ENCODE assay signal across 8 mouse cellular contexts in the genomic region with DNA sequence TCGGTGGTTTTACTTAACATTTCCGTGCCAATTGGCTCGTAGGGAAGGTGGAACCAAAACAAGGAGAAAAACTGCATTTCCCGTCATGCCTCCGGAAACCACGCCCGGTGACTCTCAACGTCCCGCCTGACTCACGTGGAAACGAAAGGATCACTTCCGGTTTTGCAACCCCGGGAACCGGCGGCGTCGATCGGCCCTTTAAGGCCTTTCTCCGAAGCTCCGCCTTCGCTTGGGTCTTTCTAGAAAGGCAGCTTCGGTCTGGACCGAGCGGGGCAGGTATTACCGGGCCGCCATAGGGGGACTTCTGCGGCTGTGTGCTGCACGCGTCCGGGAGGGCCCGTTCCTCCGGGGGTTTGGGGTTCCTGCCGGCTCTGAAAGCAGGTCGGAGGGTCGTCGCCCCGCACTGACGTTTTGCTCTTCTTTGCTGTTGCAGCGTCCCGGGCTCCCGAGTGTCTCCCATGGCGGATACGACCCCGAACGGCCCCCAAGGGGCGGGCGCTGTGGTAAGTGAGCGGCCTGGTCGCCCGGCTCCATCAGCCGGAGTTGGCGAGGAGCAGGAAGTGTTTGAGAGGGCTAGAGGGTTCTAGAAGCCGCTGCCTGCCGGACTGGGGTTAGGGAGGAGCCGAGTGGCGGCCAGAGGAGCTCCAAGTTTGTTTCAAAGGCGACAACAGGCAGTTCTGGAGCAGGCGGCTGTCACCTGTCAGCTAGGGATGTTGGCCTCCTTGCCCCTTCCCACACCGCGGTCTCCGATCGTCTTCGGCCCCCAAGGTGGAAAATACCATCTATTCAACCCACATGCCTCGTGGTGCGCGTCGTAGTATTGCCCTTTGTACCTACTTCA. TPM values are rescaled to one million over a fixed set of nuclear protein-coding genes. Genes with fewer than 3 reads are reported as not detected.
DNase-seq lines count a peak whose midpoint lies in the region; ATAC-seq and TF ChIP-seq lines count a peak whose summit lies in the region.

Tmem33 (plus strand) TSS at position 35 of the 841 bp plus-strand sequence.

- TF ChIP-seq CTCF in C2C12 (IDR thresholded peaks at IDR 0.05; ENCODE audit: control insufficient read depth, insufficient read depth, insufficient read length): no peak
- no peak for TF ChIP-seq CTCF in brain, embryonic 14.5 days (IDR thresholded peaks at IDR 0.05; ENCODE audit: borderline replicate concordance, extremely low read depth, insufficient read depth, insufficient read length)
- TF ChIP-seq CTCF in liver, adult 2 months (IDR thresholded peaks at IDR 0.05; ENCODE audit: low read depth, low read length): no peak

- H3K27ac ChIP-seq in heart, embryonic 11.5 days (ENCODE audit: low read depth, low read length): peak within 1 kb of the TSS; percentile 97
- H3K27ac ChIP-seq in kidney, embryonic 16.5 days (ENCODE audit: low read length): peak within 1 kb of the TSS; percentile 88
- H3K27ac ChIP-seq in liver, adult 2 months (replicated peaks; ENCODE audit: insufficient read depth, low read depth, low read length): peak within 1 kb of the TSS; percentile 91

- under 1% methylated on average over 67 of the region's 67 CpGs for WGBS in heart, embryonic 11.5 days (ENCODE audit: insufficient replicate concordance)
- under 1% methylated on average over 67 of the region's 67 CpGs for WGBS in kidney, embryonic 16.5 days
- under 1% methylated on average over 67 of the region's 67 CpGs for WGBS in liver, adult 2 months

- H3K4me3 ChIP-seq in C2C12 (ENCODE audit: insufficient read depth, poor library complexity, severe bottlenecking) (peak within 1 kb of the TSS; percentile 83), myocyte (peak within 1 kb of the TSS; percentile 83)
- peak within 1 kb of the TSS; percentile 98 for H3K4me3 ChIP-seq in erythroblast, embryonic 14.5 days (replicated peaks)
- peak within 1 kb of the TSS; percentile 94 for H3K4me3 ChIP-seq in heart, embryonic 11.5 days (ENCODE audit: low read depth, low read length)
- H3K4me3 ChIP-seq in kidney, embryonic 16.5 days (ENCODE audit: low read length): peak within 1 kb of the TSS; percentile 87
- peak within 1 kb of the TSS; percentile 83 for H3K4me3 ChIP-seq in liver, adult 2 months (ENCODE audit: insufficient read depth, low read depth, low read length)

- no peaks in the 10 kb centered on the region for H3K27me3 ChIP-seq in C2C12 (ENCODE audit: control insufficient read depth, insufficient read depth, insufficient read length)
- peaks cover 18% of the 10 kb centered on the region for H3K27me3 ChIP-seq in erythroblast, embryonic 14.5 days (ENCODE audit: control insufficient read depth)
- H3K27me3 ChIP-seq in heart, embryonic 11.5 days (ENCODE audit: control insufficient read depth, insufficient read depth, low read length): no peaks in the 10 kb centered on the region
- no peaks in the 10 kb centered on the region for H3K27me3 ChIP-seq in kidney, embryonic 16.5 days (ENCODE audit: insufficient read depth, low read length)
- no peaks in the 10 kb centered on the region for H3K27me3 ChIP-seq in liver, adult 2 months (ENCODE audit: control insufficient read depth, insufficient read depth, low read length)
- H3K27me3 ChIP-seq in myocyte (ENCODE audit: control insufficient read depth, insufficient read depth, insufficient read length): peaks cover 1% of the 10 kb centered on the region
- H3K27me3 ChIP-seq in splenic B cell, adult 2 months (ENCODE audit: control insufficient read depth, insufficient read depth, low read length, poor library complexity, severe bottlenecking): no peaks in the 10 kb centered on the region

- DNase-seq in brain, embryonic 14.5 days (ENCODE audit: low read depth): peak; percentile 98
- DNase-seq in liver, adult 2 months (ENCODE audit: extremely low read depth, low read depth, low spot score): peak; percentile 96
- peak; percentile 97 for DNase-seq in splenic B cell, adult 2 months (ENCODE audit: low read depth, low spot score)

- peak within 1 kb of the TSS; percentile 86 for H3ac ChIP-seq in C2C12 (ENCODE audit: control insufficient read depth, insufficient read length, low read depth)
- peak within 1 kb of the TSS; percentile 58 for H3ac ChIP-seq in myocyte (ENCODE audit: control insufficient read depth, insufficient read length)

- peaks cover 28% of the 10 kb centered on the region for H3K79me3 ChIP-seq in C2C12 (ENCODE audit: low read depth)

- H3K4me1 ChIP-seq in erythroblast, embryonic 14.5 days (ENCODE audit: control insufficient read depth): peaks cover 50% of the 10 kb centered on the region
- H3K4me1 ChIP-seq in heart, embryonic 11.5 days (ENCODE audit: control insufficient read depth, insufficient read depth, low read length): peaks cover 6% of the 10 kb centered on the region; the same call in 1 of the 2 replicates
- H3K4me1 ChIP-seq in kidney, embryonic 16.5 days (ENCODE audit: insufficient read depth, low read length): peaks cover 12% of the 10 kb centered on the region
- H3K4me1 ChIP-seq in liver, adult 2 months (ENCODE audit: control insufficient read depth, insufficient read depth, low read length): peaks cover 4% of the 10 kb centered on the region

- ATAC-seq in heart, embryonic 11.5 days (replicated peaks; ENCODE audit: insufficient number of reproducible peaks, low FRiP score, low TSS enrichment): peak; percentile 91
- peak; percentile 93 for ATAC-seq in kidney, embryonic 16.5 days (ENCODE audit: low FRiP score, low TSS enrichment)

- H3K36me3 ChIP-seq in C2C12 (ENCODE audit: control insufficient read depth, insufficient read depth): peaks cover 26% of the 10 kb centered on the region
- peaks cover 43% of the 10 kb centered on the region for H3K36me3 ChIP-seq in erythroblast, embryonic 14.5 days (ENCODE audit: control insufficient read depth)
- H3K36me3 ChIP-seq in heart, embryonic 11.5 days (ENCODE audit: control insufficient read depth, insufficient read depth, low read length): peaks cover 14% of the 10 kb centered on the region
- peaks cover 15% of the 10 kb centered on the region for H3K36me3 ChIP-seq in kidney, embryonic 16.5 days (ENCODE audit: insufficient read depth, low read length)
- peaks cover 17% of the 10 kb centered on the region for H3K36me3 ChIP-seq in liver, adult 2 months (ENCODE audit: control insufficient read depth, insufficient read depth, low read length)
- peaks cover 22% of the 10 kb centered on the region for H3K36me3 ChIP-seq in myocyte (ENCODE audit: control insufficient read depth, insufficient read depth)
- H3K36me3 ChIP-seq in splenic B cell, adult 2 months (ENCODE audit: control insufficient read depth, insufficient read depth, low read length, poor library complexity, severe bottlenecking): 0 out of 2 replicates have a peak, but pooled peaks cover 1% of the 10 kb centered on the region

- H3K9me3 ChIP-seq in erythroblast, embryonic 14.5 days (ENCODE audit: control insufficient read depth, low read length): peaks cover under 1% of the 10 kb centered on the region; the same call in 1 of the 2 replicates
- H3K9me3 ChIP-seq in heart, embryonic 11.5 days (replicated peaks; ENCODE audit: control insufficient read depth, low read length): no peaks in the 10 kb centered on the region
- H3K9me3 ChIP-seq in kidney, embryonic 16.5 days (ENCODE audit: low read length): no peaks in the 10 kb centered on the region

- peak within 1 kb of the TSS; percentile 96 for H3K9ac ChIP-seq in heart, embryonic 11.5 days (ENCODE audit: low read depth, low read length)
- H3K9ac ChIP-seq in kidney, embryonic 16.5 days (replicated peaks; ENCODE audit: low read length): peak within 1 kb of the TSS; percentile 82
- H3K9ac ChIP-seq in liver, adult 2 months (ENCODE audit: low read depth, low read length): peak within 1 kb of the TSS; percentile 87

- TF ChIP-seq POLR2A in brain, embryonic 14.5 days (IDR thresholded peaks at IDR 0.05; ENCODE audit: borderline replicate concordance, extremely low read depth, insufficient read depth, insufficient read length, poor library complexity, severe bottlenecking): no peak
- TF ChIP-seq POLR2A in liver, adult 2 months (IDR thresholded peaks at IDR 0.05; ENCODE audit: extremely low read depth, insufficient read depth, low read length): peak; percentile 88
- TF ChIP-seq POLR2A in myocyte (IDR thresholded peaks at IDR 0.05; ENCODE audit: insufficient read length, low read depth): peak; percentile 8

- peak within 1 kb of the TSS; percentile 76 for H3K4me2 ChIP-seq in heart, embryonic 11.5 days
- H3K4me2 ChIP-seq in kidney, embryonic 16.5 days (replicated peaks; ENCODE audit: low read depth, low read length): peak within 1 kb of the TSS; percentile 78
- peak within 1 kb of the TSS; percentile 70 for H3K4me2 ChIP-seq in myocyte (ENCODE audit: low read depth)

- H3K79me2 ChIP-seq in C2C12 (ENCODE audit: control insufficient read depth, insufficient read depth) (peaks cover 39% of the 10 kb centered on the region), myocyte (ENCODE audit: control insufficient read depth, insufficient read depth) (peaks cover 19% of the 10 kb centered on the region)
- 0 out of 2 replicates have a peak, but pooled peaks cover 3% of the 10 kb centered on the region for H3K79me2 ChIP-seq in liver, adult 2 months (ENCODE audit: control insufficient read depth, insufficient read depth, low read length)

TF ChIP-seq in C2C12, 6 proteins besides CTCF, POLR2A, EP300 and RAD21 (continues in another document):
- TF ChIP-seq MYOD1 (IDR thresholded peaks at IDR 0.05; ENCODE audit: control insufficient read depth, insufficient read length, low read depth) (no peak), MAX (IDR thresholded peaks at IDR 0.05) (peak; percentile 58), USF1 (IDR thresholded peaks at IDR 0.05; ENCODE audit: low read depth) (peak; percentile 80), MYOG (IDR thresholded peaks at IDR 0.05; ENCODE audit: control insufficient read depth, extremely low read depth, insufficient read length) (no peak), CEBPB (IDR thresholded peaks at IDR 0.05; ENCODE audit: low read depth) (peak; percentile 75)

TF ChIP-seq in myocyte, 11 proteins besides CTCF, POLR2A, EP300 and RAD21 (continues in another document):
- TF ChIP-seq CEBPB (IDR thresholded peaks at IDR 0.05; ENCODE audit: insufficient read depth, poor library complexity, severe bottlenecking): peak; percentile 62; the same call in 1 of the 2 replicates
- TF ChIP-seq SRF (IDR thresholded peaks at IDR 0.05; ENCODE audit: control insufficient read depth, insufficient read length, low read depth): peak; percentile 57
- TF ChIP-seq MYOG (IDR thresholded peaks at IDR 0.05; ENCODE audit: control insufficient read depth in 1 of 3, insufficient read depth in 1 of 3, insufficient read length in 2 of 3, low read depth in 2 of 3): peak in 1 of 3 experiments; percentile 9
- peak; percentile 89 for TF ChIP-seq USF1 (IDR thresholded peaks at IDR 0.05; ENCODE audit: low read depth)

RNA-seq across cellular contexts. Expression of gene Tmem33, which starts in this region (rescaled TPM):
- polyA plus RNA-seq in C2C12 (2012; fragmentation: generic; extraction: Trizol): 56.7 TPM
- 64.7 and 90.7 TPM in 2 replicates for polyA plus RNA-seq in brain, embryonic 14.5 days (2012; rRNA removed)
- 12.4 and 14.0 TPM in 2 replicates for polyA plus RNA-seq in erythroblast, embryonic 14.5 days (2012)
- polyA plus RNA-seq in heart, embryonic 11.5 days (2014; fragmentation: Nextera tagmentation; extraction: Ambion mirVana): 57.2 and 61.3 TPM in 2 replicates
- 113 and 118 TPM in 2 replicates for polyA plus RNA-seq in kidney, embryonic 16.5 days (2015; fragmentation: Nextera tagmentation; extraction: Ambion mirVana)
- 35.8 and 49.9 TPM in 2 replicates for total RNA-seq in liver, adult 2 months (2014; rRNA removed)
- polyA plus RNA-seq in liver, adult 2 months (2012; rRNA removed): 169 and 198 TPM in 2 replicates
- polyA plus RNA-seq in myocyte (2012; fragmentation: generic; extraction: Trizol): 42.4 TPM

Comparison
In these comparisons a context has a peak if more than half of its experiments do, and no peak if none do; other contexts are left out.
1. Peak in every context shown above with its lines: DNase-seq, ATAC-seq, H3K4me3 ChIP-seq and H3K27ac ChIP-seq.